Mouse (Mus musculus): ENCODE measurements around the gene Fam126a. TPM values are rescaled to one million over a fixed set of nuclear protein-coding genes. Genes with fewer than 3 reads are reported as not detected.

Fam126a gene
- polyA plus RNA-seq, 1 experiment from 2014 or later, result 47.7 TPM

DNA sequence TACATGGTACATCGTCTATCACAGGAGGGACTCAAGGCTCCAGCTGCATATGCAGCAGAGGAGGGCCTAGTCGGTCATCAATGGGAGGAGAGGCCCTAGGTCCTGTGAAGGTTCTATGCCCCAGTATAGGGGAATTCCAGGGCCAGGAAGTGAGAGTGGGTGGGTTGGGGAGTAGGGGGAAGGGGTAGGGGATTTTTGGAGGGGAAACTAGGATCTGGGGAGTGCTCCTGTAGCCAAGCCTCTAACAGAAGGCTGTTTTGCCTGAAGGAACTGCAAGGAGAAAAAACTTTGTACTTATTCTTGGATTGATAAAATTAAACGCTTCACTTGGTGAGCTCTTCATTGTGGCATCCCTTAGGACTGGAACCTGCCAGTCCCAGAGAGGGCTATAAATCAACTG, 30.5 kb upstream of the Fam126a start:
- no peaks in the 10 kb centered on the region for H3K27me3 ChIP-seq (ENCODE audit: control insufficient read depth, insufficient read depth, low read length)
- H3K4me3 ChIP-seq (ENCODE audit: low read depth, low read length), result no peak overlapping the region
- H3K4me2 ChIP-seq (ENCODE audit: low read depth), result no peak overlapping the region
- H3K4me1 ChIP-seq (ENCODE audit: control insufficient read depth, insufficient read depth, low read length), result no peaks in the 10 kb centered on the region
- no peaks in the 10 kb centered on the region for H3K36me3 ChIP-seq (ENCODE audit: control insufficient read depth, insufficient read depth, low read length)
- no peaks in the 10 kb centered on the region for H3K9me3 ChIP-seq (ENCODE audit: control insufficient read depth, low read length)
- ATAC-seq (ENCODE audit: insufficient read depth, low FRiP score, low TSS enrichment), result no peak
- WGBS, result 55% methylated on average over 3 of the region's 3 CpGs
- H3K9ac ChIP-seq (ENCODE audit: low read length), result no peak overlapping the region
- DNase-seq (ENCODE audit: low spot score), result no peak
- no peak overlapping the region for H3K27ac ChIP-seq (ENCODE audit: low read depth, low read length)

DNA sequence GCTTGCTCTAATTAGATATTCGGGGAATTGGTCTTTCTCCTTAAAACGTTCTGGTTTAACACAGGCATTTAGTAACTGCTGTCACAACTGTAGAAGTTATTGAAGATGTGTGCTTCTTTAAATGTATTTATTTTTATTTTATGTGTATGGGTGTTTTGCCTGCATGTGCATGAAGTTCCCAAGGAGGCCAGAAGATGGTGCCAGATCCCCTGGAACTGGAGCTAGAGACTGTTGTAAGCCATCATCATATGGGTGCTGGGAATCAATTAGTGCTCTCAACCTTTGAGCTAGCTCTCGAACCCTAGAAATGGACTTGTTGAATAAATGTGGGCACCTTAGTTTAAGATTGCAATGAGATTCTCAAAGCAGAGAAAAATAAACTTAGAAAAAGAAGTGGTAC, 27.1 kb upstream of the Fam126a start:
- Histone ChIP-seq H3K4me3 (ENCODE audit: low read depth, low read length) (no peak overlapping the region), H3K9ac (ENCODE audit: low read length) (no peak overlapping the region), H3K27ac (ENCODE audit: low read depth, low read length) (no peak overlapping the region), H3K4me2 (ENCODE audit: low read depth) (no peak overlapping the region), H3K27me3 (ENCODE audit: control insufficient read depth, insufficient read depth, low read length) (no peaks in the 10 kb centered on the region), H3K9me3 (ENCODE audit: control insufficient read depth, low read length) (no peaks in the 10 kb centered on the region), H3K4me1 (ENCODE audit: control insufficient read depth, insufficient read depth, low read length) (no peaks in the 10 kb centered on the region), H3K36me3 (ENCODE audit: control insufficient read depth, insufficient read depth, low read length) (no peaks in the 10 kb centered on the region)
- 74% methylated on average over 3 of the region's 3 CpGs for whole genome bisulfite sequencing
- ATAC-seq (ENCODE audit: insufficient read depth, low FRiP score, low TSS enrichment), result no peak
- no peak for DNase-seq (ENCODE audit: low spot score)

DNA sequence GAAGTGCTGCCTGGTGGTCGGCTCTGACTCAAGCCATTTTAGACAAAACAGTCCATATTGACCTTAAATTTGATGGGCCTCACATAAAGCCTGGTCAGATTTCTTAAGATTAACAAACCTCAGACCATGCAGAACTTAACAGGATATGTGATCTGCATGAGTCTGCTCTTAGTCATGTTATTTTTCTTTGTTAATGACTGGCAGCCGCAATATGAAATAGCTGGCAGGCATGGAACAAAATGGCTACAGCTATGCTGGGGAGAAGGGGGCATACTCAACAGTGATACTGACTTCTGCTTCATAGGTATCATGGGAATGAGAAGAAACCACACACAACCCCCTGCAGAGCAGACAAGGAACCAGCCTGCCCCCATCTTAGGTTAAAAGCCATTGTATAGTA, 26.4 kb upstream of the Fam126a start:
- 92% methylated on average over 2 of the region's 2 CpGs for WGBS
- DNase-seq (ENCODE audit: low spot score) (no peak), ATAC-seq (ENCODE audit: insufficient read depth, low FRiP score, low TSS enrichment) (no peak)
- no peak overlapping the region for H3K4me3 ChIP-seq (ENCODE audit: low read depth, low read length)
- no peak overlapping the region for H3K9ac ChIP-seq (ENCODE audit: low read length)
- H3K4me1 ChIP-seq (ENCODE audit: control insufficient read depth, insufficient read depth, low read length), result no peaks in the 10 kb centered on the region
- no peak overlapping the region for H3K4me2 ChIP-seq (ENCODE audit: low read depth)
- no peaks in the 10 kb centered on the region for H3K27me3 ChIP-seq (ENCODE audit: control insufficient read depth, insufficient read depth, low read length)
- no peaks in the 10 kb centered on the region for H3K9me3 ChIP-seq (ENCODE audit: control insufficient read depth, low read length)
- no peak overlapping the region for H3K27ac ChIP-seq (ENCODE audit: low read depth, low read length)
- H3K36me3 ChIP-seq (ENCODE audit: control insufficient read depth, insufficient read depth, low read length), result no peaks in the 10 kb centered on the region

DNA sequence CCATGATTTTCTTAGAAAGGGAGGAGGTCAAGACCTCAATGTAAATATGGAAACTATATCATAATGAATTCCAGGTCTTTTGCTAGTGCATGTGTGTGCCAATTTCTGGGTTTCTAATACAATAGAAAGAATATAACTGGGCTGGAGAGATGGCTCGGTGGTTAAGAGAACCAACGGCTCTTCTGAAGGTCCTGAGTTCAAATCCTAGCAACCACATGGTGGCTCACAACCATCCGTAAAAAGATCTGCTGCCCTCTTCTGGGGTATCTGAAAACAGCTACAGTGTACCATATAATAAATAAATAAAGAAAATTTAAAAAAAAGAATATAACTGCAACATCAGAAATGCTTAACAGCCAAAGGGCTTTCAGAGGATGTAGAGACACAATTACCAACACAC, 23.9 kb upstream of the Fam126a start:
- no peak overlapping the region for H3K27ac ChIP-seq (ENCODE audit: low read depth, low read length)
- H3K4me3 ChIP-seq (ENCODE audit: low read depth, low read length), result no peak overlapping the region
- no peak for ATAC-seq (ENCODE audit: insufficient read depth, low FRiP score, low TSS enrichment)
- no peaks in the 10 kb centered on the region for H3K36me3 ChIP-seq (ENCODE audit: control insufficient read depth, insufficient read depth, low read length)
- DNase-seq (ENCODE audit: low spot score), result no peak
- no peaks in the 10 kb centered on the region for H3K9me3 ChIP-seq (ENCODE audit: control insufficient read depth, low read length)
- no peaks in the 10 kb centered on the region for H3K27me3 ChIP-seq (ENCODE audit: control insufficient read depth, insufficient read depth, low read length)
- H3K4me2 ChIP-seq (ENCODE audit: low read depth), result no peak overlapping the region
- 91% methylated on average over 3 of the region's 3 CpGs for WGBS
- H3K9ac ChIP-seq (ENCODE audit: low read length), result no peak overlapping the region
- no peaks in the 10 kb centered on the region for H3K4me1 ChIP-seq (ENCODE audit: control insufficient read depth, insufficient read depth, low read length)

DNA sequence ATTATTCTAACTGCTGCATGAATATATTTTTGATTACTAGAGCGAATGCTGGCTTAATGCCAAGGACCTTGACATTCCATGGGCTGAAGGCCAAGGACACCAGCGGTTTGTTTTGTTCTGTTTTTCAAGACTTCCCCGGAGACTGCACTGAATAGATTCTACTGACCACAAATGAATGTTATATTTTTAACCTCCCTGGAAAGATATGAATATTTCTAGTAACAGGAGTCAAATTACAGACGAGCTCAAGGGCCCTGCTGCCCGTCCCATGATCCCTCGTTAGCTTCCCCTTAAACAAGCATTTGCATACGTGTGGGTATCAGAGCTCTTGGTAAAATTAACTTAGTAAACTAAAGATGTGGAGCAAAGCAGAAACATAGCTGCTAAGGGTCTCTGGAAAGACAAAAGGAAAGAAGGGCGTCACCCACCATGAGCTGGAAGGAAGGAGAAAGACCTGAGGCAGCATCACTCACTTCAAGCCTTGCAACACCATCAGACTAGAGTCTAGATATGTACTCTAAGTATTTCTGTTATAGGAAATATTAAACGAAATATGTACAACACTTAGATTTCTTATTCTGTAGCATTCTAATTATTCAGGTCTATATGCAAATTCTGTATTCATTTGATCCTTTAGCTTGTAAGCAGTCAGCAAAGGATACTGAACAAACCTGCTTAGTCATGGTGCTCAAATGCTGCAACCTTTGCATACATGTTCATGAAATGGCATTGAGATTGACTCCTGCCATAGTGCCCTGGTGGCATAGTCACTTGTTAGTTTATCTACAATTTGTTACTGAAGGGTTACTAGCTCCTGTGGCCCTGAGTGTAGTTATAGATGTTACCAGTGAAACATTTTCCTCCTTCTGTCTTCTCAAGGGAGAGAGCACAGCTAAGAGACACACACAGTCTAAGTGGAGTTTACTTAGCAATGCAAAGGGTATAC, 23.0 kb upstream of the Fam126a start:
- no peaks in the 10 kb centered on the region for H3K4me1 ChIP-seq (ENCODE audit: control insufficient read depth, insufficient read depth, low read length)
- H3K27ac ChIP-seq (ENCODE audit: low read depth, low read length), result no peak overlapping the region
- H3K4me2 ChIP-seq (ENCODE audit: low read depth), result no peak overlapping the region
- H3K36me3 ChIP-seq (ENCODE audit: control insufficient read depth, insufficient read depth, low read length), result no peaks in the 10 kb centered on the region
- no peaks in the 10 kb centered on the region for H3K9me3 ChIP-seq (ENCODE audit: control insufficient read depth, low read length)
- ATAC-seq (ENCODE audit: insufficient read depth, low FRiP score, low TSS enrichment) (no peak), DNase-seq (ENCODE audit: low spot score) (no peak)
- no peaks in the 10 kb centered on the region for H3K27me3 ChIP-seq (ENCODE audit: control insufficient read depth, insufficient read depth, low read length)
- H3K9ac ChIP-seq (ENCODE audit: low read length), result no peak overlapping the region
- 81% methylated on average over 9 of the region's 9 CpGs for WGBS
- no peak overlapping the region for H3K4me3 ChIP-seq (ENCODE audit: low read depth, low read length)

DNA sequence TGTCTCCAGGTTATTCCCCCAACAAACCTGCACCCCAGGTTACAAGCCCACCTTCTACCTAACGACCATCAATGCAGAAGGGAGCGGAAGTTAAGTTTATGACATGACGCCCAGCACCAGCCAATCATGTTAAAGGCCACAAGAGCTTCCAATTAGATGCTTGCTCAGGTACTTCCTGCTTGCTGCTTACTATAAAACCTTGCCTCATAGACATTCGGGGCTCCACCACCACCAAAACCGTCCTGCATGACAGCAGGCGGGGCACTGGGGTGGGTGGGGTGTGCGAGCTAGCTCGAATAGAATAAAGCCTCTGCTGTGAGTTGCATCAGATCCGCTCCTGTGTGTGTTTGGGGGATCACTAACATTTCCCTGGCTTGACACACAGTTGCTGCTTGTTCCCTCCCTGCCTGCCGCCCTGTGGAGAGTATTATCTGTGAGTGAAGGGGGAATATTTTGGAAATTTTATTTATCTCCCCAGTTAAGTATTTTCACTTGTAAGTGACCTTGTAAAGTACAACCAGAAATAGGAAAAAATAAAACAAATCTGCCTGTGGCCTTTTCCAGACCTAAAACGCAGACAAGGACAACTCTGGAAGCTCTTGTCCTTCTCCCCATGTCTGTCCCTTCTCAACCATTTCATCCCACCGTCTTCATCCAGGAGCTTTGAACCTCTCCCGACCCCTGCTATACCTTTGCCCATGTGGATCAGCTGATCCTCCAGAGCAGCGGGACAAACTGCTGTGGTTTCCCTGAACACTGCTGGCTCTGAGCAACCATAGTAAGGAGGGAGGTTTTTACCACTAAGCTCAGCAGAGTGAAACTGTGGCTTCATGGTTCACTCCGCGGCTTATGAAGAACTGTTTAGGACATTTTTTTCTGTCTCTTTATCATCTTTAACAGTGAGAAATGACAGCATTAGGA, 21.5 kb upstream of the Fam126a start:
- no peaks in the 10 kb centered on the region for H3K4me1 ChIP-seq (ENCODE audit: control insufficient read depth, insufficient read depth, low read length)
- H3K9me3 ChIP-seq (ENCODE audit: control insufficient read depth, low read length), result no peaks in the 10 kb centered on the region
- no peak for ATAC-seq (ENCODE audit: insufficient read depth, low FRiP score, low TSS enrichment)
- H3K27me3 ChIP-seq (ENCODE audit: control insufficient read depth, insufficient read depth, low read length), result no peaks in the 10 kb centered on the region
- H3K4me3 ChIP-seq (ENCODE audit: low read depth, low read length), result no peak overlapping the region
- DNase-seq (ENCODE audit: low spot score), result no peak
- no peak overlapping the region for H3K9ac ChIP-seq (ENCODE audit: low read length)
- 62% methylated on average over 16 of the region's 16 CpGs for WGBS
- H3K27ac ChIP-seq (ENCODE audit: low read depth, low read length), result no peak overlapping the region
- H3K4me2 ChIP-seq (ENCODE audit: low read depth), result no peak overlapping the region
- H3K36me3 ChIP-seq (ENCODE audit: control insufficient read depth, insufficient read depth, low read length), result no peaks in the 10 kb centered on the region

DNA sequence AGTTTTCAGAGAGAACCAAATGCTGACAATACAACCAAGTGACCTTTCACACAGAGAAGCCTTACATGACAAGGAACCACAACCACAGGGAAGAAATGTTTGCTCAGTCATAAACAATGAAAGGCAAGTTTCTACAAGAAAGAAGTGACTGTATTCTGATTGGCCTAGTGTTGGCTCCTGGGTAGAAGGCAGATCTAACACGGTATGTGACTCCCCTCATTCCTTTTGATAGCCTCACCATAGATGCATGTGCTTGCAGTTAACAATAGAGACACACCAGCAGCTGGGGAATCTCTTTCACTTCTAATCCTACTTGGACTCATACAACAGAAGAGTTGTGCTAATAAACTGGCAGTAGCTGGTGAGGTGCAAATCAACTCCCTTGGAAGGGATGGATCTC, 17.3 kb upstream of the Fam126a start:
- H3K27ac ChIP-seq (ENCODE audit: low read depth, low read length), result no peak overlapping the region
- no peaks in the 10 kb centered on the region for H3K36me3 ChIP-seq (ENCODE audit: control insufficient read depth, insufficient read depth, low read length)
- no peaks in the 10 kb centered on the region for H3K27me3 ChIP-seq (ENCODE audit: control insufficient read depth, insufficient read depth, low read length)
- no peak for DNase-seq (ENCODE audit: low spot score)
- H3K4me1 ChIP-seq (ENCODE audit: control insufficient read depth, insufficient read depth, low read length), result no peaks in the 10 kb centered on the region
- no peak overlapping the region for H3K9ac ChIP-seq (ENCODE audit: low read length)
- no peak overlapping the region for H3K4me2 ChIP-seq (ENCODE audit: low read depth)
- no peak for ATAC-seq (ENCODE audit: insufficient read depth, low FRiP score, low TSS enrichment)
- no peaks in the 10 kb centered on the region for H3K9me3 ChIP-seq (ENCODE audit: control insufficient read depth, low read length)
- no peak overlapping the region for H3K4me3 ChIP-seq (ENCODE audit: low read depth, low read length)
- 53% methylated on average over 1 of the region's 1 CpGs for WGBS

DNA sequence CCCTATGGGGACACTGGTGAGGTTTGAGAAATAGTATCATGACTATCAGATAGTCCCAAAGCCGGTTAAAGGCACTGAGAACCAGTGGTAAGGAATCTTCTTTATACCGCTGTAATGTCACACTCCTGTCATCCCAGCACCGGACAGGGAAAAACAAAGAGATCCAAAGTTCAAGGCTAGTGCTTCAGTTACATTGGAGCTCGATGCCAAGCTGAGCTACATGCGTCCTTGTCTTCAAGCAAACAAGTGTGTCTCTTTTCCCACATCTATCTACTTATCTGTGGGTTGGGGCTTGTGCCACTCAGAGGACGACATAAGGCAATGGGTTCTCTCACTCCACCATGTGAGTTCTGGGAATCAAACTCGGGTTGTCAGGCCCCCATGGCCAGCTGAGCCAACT, 16.5 kb upstream of the Fam126a start:
- Histone ChIP-seq H3K36me3 (ENCODE audit: control insufficient read depth, insufficient read depth, low read length) (no peaks in the 10 kb centered on the region), H3K9me3 (ENCODE audit: control insufficient read depth, low read length) (no peaks in the 10 kb centered on the region), H3K9ac (ENCODE audit: low read length) (no peak overlapping the region), H3K4me1 (ENCODE audit: control insufficient read depth, insufficient read depth, low read length) (no peaks in the 10 kb centered on the region), H3K4me2 (ENCODE audit: low read depth) (no peak overlapping the region), H3K4me3 (ENCODE audit: low read depth, low read length) (no peak overlapping the region), H3K27ac (ENCODE audit: low read depth, low read length) (no peak overlapping the region), H3K27me3 (ENCODE audit: control insufficient read depth, insufficient read depth, low read length) (no peaks in the 10 kb centered on the region)
- no peak for DNase-seq (ENCODE audit: low spot score)
- WGBS, result 83% methylated on average over 7 of the region's 7 CpGs
- no peak for ATAC-seq (ENCODE audit: insufficient read depth, low FRiP score, low TSS enrichment)
